Mouse (Mus musculus) thymus, postnatal 10 days (tissue): ENCODE results near the gene Pola1.
"Not testable (repeated sequence)": the region's sequence is repeated elsewhere in the genome, so short reads cannot be mapped to it uniquely, and the experiment has no call there.

Source experiments
- DNase-seq, 2 experiments: peaks; one replicate each; pipeline ENCODE4 v3.0.0; 2021; ENCODE audit warnings: low spot score in 2 of 2

Pola1 gene

GRCm38 (mm10) chrX:93429738-93430260 lies 202.2 kb downstream of the Pola1 start:
- no peak for DNase-seq

GRCm38 (mm10) chrX:93428956-93429737 lies 202.8 kb downstream of the Pola1 start:
- DNase-seq, result no peak

GRCm38 (mm10) chrX:93400871-93401270 lies 231.1 kb downstream of the Pola1 start:
- not testable (repeated sequence) for DNase-seq

- no peak for DNase-seq
Measured at GRCm38 (mm10) chrX:93397089-93397488, 234.9 kb downstream of the Pola1 start.

GRCm38 (mm10) chrX:93377285-93377972 lies 254.5 kb downstream of the Pola1 start:
- DNase-seq, result no peak

GRCm38 (mm10) chrX:93373503-93373902 lies 258.5 kb downstream of the Pola1 start:
- DNase-seq, result no peak

- DNase-seq, result no peak
Measured at GRCm38 (mm10) chrX:93369708-93370107, 262.2 kb downstream of the Pola1 start.

GRCm38 (mm10) chrX:93368211-93368610 lies 263.7 kb downstream of the Pola1 start:
- DNase-seq, result no peak

- no peak for DNase-seq
Measured at GRCm38 (mm10) chrX:93321336-93321735, 310.6 kb downstream of the Pola1 start.

- no peak for DNase-seq
Measured at GRCm38 (mm10) chrX:93319979-93320378, 312.0 kb downstream of the Pola1 start.

GRCm38 (mm10) chrX:93317577-93317976 lies 314.4 kb downstream of the Pola1 start:
- DNase-seq, result no peak

GRCm38 (mm10) chrX:93305780-93306179 lies 326.2 kb downstream of the Pola1 start:
- no peak for DNase-seq

- no peak for DNase-seq
Measured at GRCm38 (mm10) chrX:93301798-93302197, 330.2 kb downstream of the Pola1 start.

GRCm38 (mm10) chrX:93300183-93300815 lies 331.7 kb downstream of the Pola1 start:
- DNase-seq, result no peak

- no peak for DNase-seq
Measured at GRCm38 (mm10) chrX:93299771-93300170, 332.2 kb downstream of the Pola1 start.

- no peak for DNase-seq
Measured at GRCm38 (mm10) chrX:93299046-93299626, 332.8 kb downstream of the Pola1 start.

GRCm38 (mm10) chrX:93297001-93297441 lies 334.9 kb downstream of the Pola1 start:
- DNase-seq, result no peak

- DNase-seq, result no peak
Measured at GRCm38 (mm10) chrX:93295819-93296218, 336.1 kb downstream of the Pola1 start.

GRCm38 (mm10) chrX:93294736-93295490 lies 337.0 kb downstream of the Pola1 start:
- DNase-seq, result no peak

GRCm38 (mm10) chrX:93292031-93292430 lies 339.9 kb downstream of the Pola1 start:
- DNase-seq, result no peak

GRCm38 (mm10) chrX:93289851-93290380 lies 342.0 kb downstream of the Pola1 start:
- DNase-seq, result no peak
